Mouse (Mus musculus) stomach, postnatal 0 days (tissue): ENCODE data around the gene Klhl42. TPM values are rescaled to one million over a fixed set of nuclear protein-coding genes. Genes with fewer than 3 reads are reported as not detected.

ENCODE experiments used
- ATAC-seq: fragments of 200-750 bp; cut with Nextera tagmentation; 2 replicates; pipeline ENCODE4 v1.8.0; 2017; ENCODE audit not compliant: low FRiP score, low TSS enrichment
- DNase-seq: peaks from one replicate; pipeline ENCODE4 v3.0.0-alpha.2; 2016; ENCODE audit warnings: low spot score
- H3K27ac ChIP-seq: fragments of 300-500 bp; sonication (generic); replicated peaks from 2 replicates; pipeline ENCODE4 v1.5.1; 2014; ENCODE audit warnings: mild to moderate bottlenecking, control low read depth
- H3K27me3 ChIP-seq: fragments of 300-500 bp; sonication (generic); 2 replicates; pipeline ENCODE4 v1.6.1; 2014; ENCODE audit warnings: low read length; ENCODE audit not compliant: control insufficient read depth, insufficient read depth
- H3K36me3 ChIP-seq: fragments of 300-500 bp; sonication (generic); 2 replicates; pipeline ENCODE4 v1.6.1; 2014; ENCODE audit warnings: low read length, mixed read lengths; ENCODE audit not compliant: control insufficient read depth, insufficient read depth
- H3K4me1 ChIP-seq: fragments of 300-500 bp; sonication (generic); replicated peaks from 2 replicates; pipeline ENCODE4 v1.6.1; 2014; ENCODE audit warnings: antibody characterized with exemption; ENCODE audit not compliant: control insufficient read depth, insufficient read depth
- H3K4me2 ChIP-seq: fragments of 300-500 bp; sonication (generic); replicated peaks from 2 replicates; pipeline ENCODE4 v1.6.1; 2014; ENCODE audit warnings: low read depth, mild to moderate bottlenecking, control low read depth, moderate library complexity
- H3K4me3 ChIP-seq: fragments of 300-500 bp; sonication (generic); 2 replicates; pipeline ENCODE4 v1.5.1; 2014; ENCODE audit warnings: low read depth, low read length, control low read depth
- H3K9ac ChIP-seq: fragments of 300-500 bp; sonication (generic); 2 replicates; pipeline ENCODE4 v1.6.1; 2014; ENCODE audit warnings: mild to moderate bottlenecking, low read length, control low read depth, mixed read lengths
- H3K9me3 ChIP-seq: fragments of 300-500 bp; sonication (generic); 2 replicates; pipeline ENCODE4 v1.6.1; 2016; ENCODE audit warnings: low read length; ENCODE audit not compliant: control insufficient read depth
- CTCF ChIP-seq: IDR thresholded peaks from 2 replicates; pipeline ENCODE4 v1.5.1; 2016; ENCODE audit warnings: antibody characterized with exemption, low read depth, mild to moderate bottlenecking, moderate library complexity
- EP300 ChIP-seq: optimal IDR thresholded peaks from 2 replicates; pipeline ENCODE3; 2016; ENCODE audit warnings: antibody characterized with exemption
- WGBS: fragments of 180-500 bp; shearing (Covaris S2); extraction: QIAGEN DNeasy Blood & Tissue Kit; methylation state at CpG from one replicate; pipeline ENCODE4 v1.1.7; 2014; 5-methylcytosine and 5-hydroxymethylcytosine counted together
- polyA plus RNA-seq: library from polyadenylated mRNA; unstranded; fragments of >200 nt; fragmentation: Nextera tagmentation; extraction: Ambion mirVana; gene quantifications from 2 replicates; pipeline ENCODE4 v1.2.1, GENCODE M21; 2015

The Klhl42 gene
- polyA plus RNA-seq, 1 experiment from 2014 or later, result 4.0 TPM

DNA sequence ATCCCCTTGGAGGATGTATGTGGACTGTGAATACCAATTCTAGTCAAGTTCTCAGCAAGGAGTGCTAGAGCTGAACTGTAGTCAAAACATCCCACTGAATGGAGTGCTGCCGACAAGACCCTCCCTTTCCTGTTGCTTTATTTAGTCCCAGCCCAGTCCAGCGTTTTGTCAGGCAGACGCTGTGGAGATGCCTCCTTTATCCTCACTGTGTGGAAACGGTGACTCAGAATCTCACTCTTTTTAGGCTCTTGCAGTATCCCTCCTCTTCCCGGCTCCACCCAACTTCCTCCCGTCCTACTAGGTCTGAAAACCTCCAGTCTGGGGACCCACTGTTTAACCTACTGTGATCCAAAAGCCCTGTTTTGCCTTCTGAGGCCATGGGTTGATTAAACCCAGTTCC lies 30.1 kb downstream of the Klhl42 start:
- TF ChIP-seq EP300 (no peak), CTCF (no peak)
- H3K9ac ChIP-seq, result no peak overlapping the region
- ATAC-seq, result no peak
- H3K4me1 ChIP-seq, result no peaks in the 10 kb centered on the region
- no peak overlapping the region for H3K4me2 ChIP-seq
- no peak overlapping the region for H3K27ac ChIP-seq
- H3K36me3 ChIP-seq, result no peaks in the 10 kb centered on the region
- WGBS, result 39% methylated on average over 6 of the region's 6 CpGs
- no peaks in the 10 kb centered on the region for H3K9me3 ChIP-seq
- no peaks in the 10 kb centered on the region for H3K27me3 ChIP-seq
- no peak for DNase-seq
- H3K4me3 ChIP-seq, result no peak overlapping the region

DNA sequence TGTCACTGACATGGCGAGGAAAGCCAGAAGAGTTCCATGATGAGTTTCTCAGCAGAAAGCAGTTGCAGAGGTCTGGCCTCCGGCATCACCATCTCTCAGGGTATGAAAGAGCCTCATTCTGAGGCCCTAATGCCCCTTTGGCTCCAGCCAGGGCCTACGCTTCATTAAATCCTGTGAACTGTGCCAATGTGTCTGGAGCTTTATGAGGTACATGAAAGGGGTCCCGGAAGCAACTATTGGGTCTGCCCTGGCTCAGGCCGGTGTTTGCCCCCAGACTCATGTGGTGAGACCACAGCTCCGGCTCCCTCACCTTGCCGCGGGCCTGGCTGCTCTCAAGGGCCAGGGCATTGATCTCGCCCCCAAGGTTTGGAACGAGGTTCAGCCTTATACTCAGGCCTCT lies 36.1 kb downstream of the Klhl42 start:
- no peaks in the 10 kb centered on the region for H3K4me1 ChIP-seq
- no peak for TF ChIP-seq CTCF
- TF ChIP-seq EP300, result no peak
- no peaks in the 10 kb centered on the region for H3K9me3 ChIP-seq
- H3K36me3 ChIP-seq, result no peaks in the 10 kb centered on the region
- no peak overlapping the region for H3K4me3 ChIP-seq
- no peaks in the 10 kb centered on the region for H3K27me3 ChIP-seq
- H3K9ac ChIP-seq, result no peak overlapping the region
- no peak overlapping the region for H3K27ac ChIP-seq
- DNase-seq (no peak), ATAC-seq (no peak)
- WGBS, result 90% methylated on average over 10 of the region's 10 CpGs
- H3K4me2 ChIP-seq, result no peak overlapping the region

DNA sequence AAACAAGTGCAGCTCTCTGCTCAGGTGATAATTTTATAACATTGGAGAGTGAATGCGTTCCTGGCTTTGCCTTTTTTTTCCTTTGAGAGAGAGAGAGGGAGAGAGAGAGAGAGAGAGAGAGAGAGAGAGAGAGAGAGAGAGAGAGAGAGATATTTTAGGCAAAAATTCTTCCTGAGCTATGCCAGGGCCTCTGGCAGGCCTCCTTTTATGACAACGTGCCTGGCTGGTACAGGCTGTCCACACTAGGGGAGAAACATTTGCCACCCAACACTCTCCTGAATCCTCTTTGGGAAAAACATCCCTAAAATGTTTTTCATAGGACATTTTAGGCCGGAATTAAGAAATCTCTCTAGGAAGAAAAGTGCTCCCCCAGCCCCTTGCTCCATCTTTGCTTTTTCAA lies 47.1 kb downstream of the Klhl42 start:
- H3K4me3 ChIP-seq, result no peak overlapping the region
- no peak overlapping the region for H3K9ac ChIP-seq
- 64% methylated on average over 3 of the region's 3 CpGs for WGBS
- no peaks in the 10 kb centered on the region for H3K9me3 ChIP-seq
- no peak for ATAC-seq
- H3K27ac ChIP-seq, result no peak overlapping the region
- DNase-seq, result no peak
- no peaks in the 10 kb centered on the region for H3K4me1 ChIP-seq
- H3K4me2 ChIP-seq, result no peak overlapping the region
- H3K27me3 ChIP-seq, result no peaks in the 10 kb centered on the region
- H3K36me3 ChIP-seq, result no peaks in the 10 kb centered on the region
- TF ChIP-seq EP300, result no peak
- no peak for TF ChIP-seq CTCF

DNA sequence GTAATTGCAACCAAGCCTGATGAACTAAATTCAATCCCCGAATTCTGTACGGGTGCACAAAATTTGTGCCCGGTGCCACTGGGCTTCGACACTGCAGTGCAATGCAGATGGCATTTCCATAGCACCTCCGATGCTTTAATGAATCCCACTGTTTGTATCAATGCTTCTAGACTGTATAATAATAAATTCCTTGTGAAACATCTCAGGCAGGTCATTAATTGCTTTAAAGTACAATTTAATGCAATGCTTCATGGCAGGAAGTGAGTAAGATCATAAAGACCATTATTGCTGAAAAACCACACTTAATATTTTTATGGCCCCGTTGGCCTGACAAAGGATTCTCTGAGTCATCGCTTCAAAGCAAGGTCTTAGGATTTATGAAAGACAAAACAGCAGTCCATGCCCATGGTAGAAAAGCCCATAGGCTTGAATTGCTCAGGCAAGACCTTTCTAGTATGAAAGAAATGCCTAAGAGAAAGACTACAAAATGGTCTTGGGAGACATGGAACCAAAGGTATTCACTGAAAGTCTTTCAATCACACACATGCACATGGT lies 49.5 kb downstream of the Klhl42 start:
- H3K36me3 ChIP-seq, result no peaks in the 10 kb centered on the region
- H3K4me2 ChIP-seq, result no peak overlapping the region
- H3K27ac ChIP-seq, result no peak overlapping the region
- H3K4me1 ChIP-seq, result no peaks in the 10 kb centered on the region
- H3K4me3 ChIP-seq, result no peak overlapping the region
- DNase-seq, result no peak
- no peak for ATAC-seq
- H3K9me3 ChIP-seq, result no peaks in the 10 kb centered on the region
- TF ChIP-seq CTCF (no peak), EP300 (no peak)
- WGBS, result 84% methylated on average over 7 of the region's 7 CpGs
- H3K27me3 ChIP-seq, result no peaks in the 10 kb centered on the region
- no peak overlapping the region for H3K9ac ChIP-seq

DNA sequence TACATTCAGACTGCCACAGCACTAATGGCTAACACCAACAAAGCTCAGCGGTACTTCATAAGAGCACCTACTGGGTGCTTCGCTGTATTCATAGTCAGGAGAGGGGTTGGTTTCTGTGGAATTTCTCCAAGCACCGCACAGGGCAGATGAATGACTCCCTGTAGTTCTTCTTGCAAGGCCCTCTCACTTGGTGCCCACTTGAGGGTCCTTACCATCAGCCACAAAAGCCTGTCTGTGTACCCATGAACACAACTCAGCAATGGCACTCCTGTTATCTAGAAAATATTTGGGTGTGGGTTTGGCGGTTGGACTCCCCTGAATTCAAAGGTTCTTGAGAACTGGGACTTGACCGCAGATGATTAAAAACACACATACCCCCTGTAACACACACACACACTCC lies 53.5 kb downstream of the Klhl42 start:
- 88% methylated on average over 5 of the region's 5 CpGs for WGBS
- H3K27ac ChIP-seq, result no peak overlapping the region
- H3K36me3 ChIP-seq, result no peaks in the 10 kb centered on the region
- no peak overlapping the region for H3K4me3 ChIP-seq
- no peaks in the 10 kb centered on the region for H3K27me3 ChIP-seq
- no peak for DNase-seq
- ATAC-seq, result no peak
- no peak overlapping the region for H3K9ac ChIP-seq
- TF ChIP-seq CTCF (no peak), EP300 (no peak)
- H3K9me3 ChIP-seq, result no peaks in the 10 kb centered on the region
- H3K4me2 ChIP-seq, result no peak overlapping the region
- H3K4me1 ChIP-seq, result no peaks in the 10 kb centered on the region

DNA sequence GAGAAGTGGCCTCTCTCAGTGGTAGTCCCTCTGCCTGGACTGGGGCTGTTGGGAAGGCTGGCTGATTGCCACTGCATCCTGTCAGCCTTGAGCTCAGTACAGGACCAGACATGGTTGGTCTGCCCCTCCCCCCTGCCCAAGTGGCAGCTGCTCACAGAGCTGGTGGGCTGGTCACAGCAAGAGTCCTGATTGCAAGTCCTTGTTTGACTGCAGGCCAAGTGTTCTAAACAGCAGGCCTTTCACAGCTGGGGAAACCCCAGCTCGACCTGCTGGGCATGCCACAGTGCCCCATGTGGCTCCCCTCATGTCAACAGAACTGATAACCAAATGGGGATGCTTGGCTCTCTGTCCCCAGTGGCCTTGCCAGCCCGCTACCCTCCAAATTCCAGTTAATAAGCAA lies 54.1 kb downstream of the Klhl42 start:
- DNase-seq (peak; percentile 43), ATAC-seq (peak; percentile 68)
- Histone ChIP-seq H3K4me2 (no peak overlapping the region), H3K9ac (no peak overlapping the region), H3K27me3 (no peaks in the 10 kb centered on the region), H3K4me3 (no peak overlapping the region), H3K9me3 (no peaks in the 10 kb centered on the region), H3K4me1 (no peaks in the 10 kb centered on the region), H3K27ac (no peak overlapping the region), H3K36me3 (no peaks in the 10 kb centered on the region)
- 28% methylated on average over 2 of the region's 2 CpGs for WGBS
- no peak for TF ChIP-seq EP300
- 0 out of 2 replicates have a peak, but pooled peaks have one; percentile 19 for TF ChIP-seq CTCF
